Mouse (Mus musculus) C2C12 (cell line): ENCODE measurements around the gene Dapp1.

Experiments used
- CTCF ChIP-seq: IDR thresholded peaks from one replicate; pipeline ENCODE4 v1.5.1; 2011; ENCODE audit not compliant: control insufficient read depth, insufficient read depth, insufficient read length
- MYOD1 ChIP-seq: IDR thresholded peaks from one replicate; pipeline ENCODE4 v1.6.1; 2011; ENCODE audit warnings: low read depth; ENCODE audit not compliant: control insufficient read depth, insufficient read length

GRCm38 (mm10) chr3:137947525-137947924 is 33.8 kb downstream of the Dapp1 start:
- TF ChIP-seq CTCF (no peak), MYOD1 (no peak)
